Mouse (Mus musculus) testis, postnatal 14 days (tissue): ENCODE results near the gene Gm11168.
A peak's percentile ranks its signal among the peaks of the same experiment; 100 is the strongest.
"Not testable (repeated sequence)": the region's sequence is repeated elsewhere in the genome, so short reads cannot be mapped to it uniquely, and the experiment has no call there.

Experiments used
- DNase-seq: peaks from one replicate; pipeline ENCODE4 v3.0.0; 2021; ENCODE audit warnings: low spot score

Gm11168 gene

GRCm38 (mm10) chr9:3025653-3026052 is 22.5 kb downstream of the Gm11168 start:
- peak; percentile 88 for DNase-seq

- not testable (repeated sequence) for DNase-seq
These were observed 23.0 kb downstream of the Gm11168 start for GRCm38 (mm10) chr9:3026136-3026535.

- DNase-seq, result not testable (repeated sequence)
These were observed 23.6 kb downstream of the Gm11168 start for GRCm38 (mm10) chr9:3026741-3027140.

GRCm38 (mm10) chr9:3027200-3027599 is 24.1 kb downstream of the Gm11168 start:
- DNase-seq, result not testable (repeated sequence)

- peak; percentile 75 for DNase-seq
These were observed 26.3 kb downstream of the Gm11168 start for GRCm38 (mm10) chr9:3029276-3030000.

- not testable (repeated sequence) for DNase-seq
These were observed 27.7 kb downstream of the Gm11168 start for GRCm38 (mm10) chr9:3030677-3031318.

- DNase-seq, result not testable (repeated sequence)
These were observed 31.2 kb downstream of the Gm11168 start, which contains the start of gene Gm17535 for GRCm38 (mm10) chr9:3034299-3034698. Gm17535 (plus strand) TSS chr9:3034599.

GRCm38 (mm10) chr9:3036577-3036976 is 33.4 kb downstream of the Gm11168 start, which contains the start of gene Gm10715:
Gm10715 (plus strand) TSS chr9:3036877.
- DNase-seq, result not testable (repeated sequence)

- not testable (repeated sequence) for DNase-seq
These were observed 35.0 kb downstream of the Gm11168 start for GRCm38 (mm10) chr9:3038161-3038560.
